Mouse (Mus musculus) embryonic fibroblast, embryonic 13.5 days (primary cell): Measurements from ENCODE around the gene Cacna1c.

ENCODE experiments used
- CTCF ChIP-seq: IDR thresholded peaks from 2 replicates; pipeline ENCODE4 v1.5.1; 2011; ENCODE audit warnings: mild to moderate bottlenecking, control low read depth, low read length, moderate library complexity, borderline replicate concordance; ENCODE audit not compliant: insufficient read depth
- POLR2A ChIP-seq: IDR thresholded peaks from 2 replicates; pipeline ENCODE4 v1.6.1; 2011; ENCODE audit warnings: low read depth, mild to moderate bottlenecking, control low read depth, low read length, moderate library complexity

- TF ChIP-seq CTCF (no peak), POLR2A (no peak)
Observed at GRCm38 (mm10) chr6:118638911-118639310, 557.3 kb downstream of the Cacna1c start.
